Mouse (Mus musculus) cerebral cortex, adult 2 months (tissue): ENCODE measurements around the gene Mex3d.

ENCODE experiments used
- WGBS: fragments of 180-500 bp; shearing (Covaris S2); methylation state at CpG from one replicate; pipeline ENCODE4 v1.1.7; 2018; 5-methylcytosine and 5-hydroxymethylcytosine counted together

The Mex3d gene

DNA sequence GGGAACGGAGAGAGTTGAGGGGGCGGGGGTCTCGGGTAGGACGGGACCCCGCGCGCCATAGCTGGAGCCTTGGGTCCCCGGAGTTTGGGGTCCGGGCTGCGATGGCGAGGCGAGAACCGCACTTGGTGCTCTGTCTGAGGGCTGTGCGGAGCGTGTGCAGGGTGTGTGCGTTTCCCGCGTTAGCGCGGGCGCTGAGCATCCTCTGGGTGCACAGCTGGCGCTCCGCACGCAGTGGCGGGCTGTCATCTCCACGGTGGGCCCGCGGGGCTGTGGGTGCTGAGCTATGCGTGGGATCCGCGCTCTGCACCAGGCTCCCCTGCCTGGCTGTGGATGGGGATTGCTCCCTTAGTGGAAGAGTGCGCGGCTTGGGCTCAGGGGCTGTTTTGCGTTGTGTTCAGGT lies 30.7 kb downstream of the Mex3d start:
- under 1% methylated on average over 34 of the region's 34 CpGs for WGBS

DNA sequence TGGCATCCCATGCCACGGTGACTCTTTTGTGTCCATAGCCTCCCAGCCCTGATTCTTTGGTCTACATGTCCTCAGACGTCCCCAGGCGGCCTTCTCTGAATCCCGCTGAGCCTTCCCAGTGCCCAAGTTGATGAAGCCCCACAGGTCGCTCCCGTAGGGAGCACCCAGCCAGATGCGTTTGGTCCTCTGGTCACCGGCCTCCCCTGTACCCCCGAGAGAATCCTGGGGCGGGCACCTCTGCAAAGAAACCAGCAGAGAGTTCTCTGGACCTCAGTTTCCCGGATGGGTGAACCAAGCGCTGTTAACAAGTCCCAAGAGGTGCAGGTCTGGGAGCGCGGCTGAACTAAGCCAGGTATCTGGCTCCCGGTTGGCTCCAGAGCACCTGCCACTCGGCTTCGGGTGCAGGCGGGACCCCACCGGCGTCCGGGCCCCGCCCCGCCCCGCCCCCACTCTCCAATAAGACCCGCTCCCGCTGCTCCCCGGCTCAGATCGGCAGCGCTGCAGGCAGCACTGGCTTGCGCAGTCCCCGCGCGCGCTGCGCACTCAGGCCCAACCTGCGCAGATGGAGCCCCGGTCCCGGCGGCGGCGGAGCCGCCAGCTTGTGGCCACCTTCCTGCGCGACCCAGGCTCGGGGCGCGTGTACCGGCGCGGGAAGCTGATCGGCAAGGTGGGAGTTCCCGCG lies 31.3 kb downstream of the Mex3d start, which contains the start of gene Plk5:
Gene Plk5, plus strand, starts transcription at position 459 of the 682 bp plus-strand sequence.
- 3% methylated on average over 53 of the region's 53 CpGs for WGBS

DNA sequence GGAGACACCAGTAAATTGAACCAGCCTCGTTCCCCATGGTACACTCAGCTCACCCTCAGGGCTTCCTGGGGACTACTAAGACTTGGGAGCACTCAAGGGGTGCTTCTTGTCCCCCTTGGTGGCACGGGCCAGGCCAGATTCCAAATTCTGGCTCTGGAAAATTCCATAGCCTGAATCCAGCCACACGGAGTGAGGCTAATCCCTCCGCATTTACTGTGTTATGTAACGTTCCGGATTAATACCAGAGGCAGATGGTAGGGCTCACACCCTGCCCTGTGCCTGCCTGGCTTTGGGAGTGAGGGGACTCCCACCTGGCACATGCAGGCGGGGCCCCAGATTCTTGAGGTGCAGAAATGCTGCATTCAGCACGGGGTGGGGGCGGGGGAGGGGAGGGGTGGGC lies 32.0 kb downstream of the Mex3d start:
- WGBS, result 20% methylated on average over 9 of the region's 9 CpGs

DNA sequence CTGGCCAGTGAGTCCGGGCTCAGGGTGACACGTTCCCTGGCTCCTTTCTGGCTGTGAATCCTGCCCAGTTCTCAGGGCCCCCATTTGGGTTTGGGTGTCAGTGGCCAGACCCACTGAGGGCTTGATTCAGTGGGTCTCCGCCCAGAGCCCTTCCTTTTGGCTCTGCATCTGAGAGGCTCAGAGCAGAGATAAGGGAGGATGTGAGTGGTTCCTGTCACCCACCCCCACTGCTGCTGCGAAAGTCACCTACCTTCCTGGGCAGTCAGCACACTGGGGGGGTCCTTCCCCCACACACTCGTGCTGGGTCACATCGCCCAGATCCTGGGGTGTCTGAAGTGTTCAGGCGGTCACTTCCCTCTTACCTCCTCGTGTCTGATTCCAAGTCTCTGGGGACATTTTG lies 34.7 kb downstream of the Mex3d start:
- WGBS, result 67% methylated on average over 8 of the region's 8 CpGs

DNA sequence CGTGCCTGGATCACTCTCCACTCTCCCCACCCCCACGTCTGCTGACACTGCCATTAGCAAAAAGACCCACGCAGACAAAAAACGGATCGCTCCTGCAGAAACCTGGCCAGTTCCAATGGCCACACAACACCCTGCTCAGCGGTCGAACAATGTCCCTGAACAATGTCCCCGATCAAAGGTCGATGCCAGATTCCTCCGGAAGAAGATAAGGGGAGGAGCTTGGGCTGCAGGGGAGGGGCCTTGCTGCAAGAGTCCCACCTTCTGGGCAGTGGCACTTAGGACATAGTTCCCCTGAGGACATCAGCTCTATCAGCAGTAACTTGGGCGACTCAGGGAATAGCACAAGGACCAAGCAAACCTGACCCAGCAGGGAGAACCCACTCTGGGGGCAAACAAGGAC lies 35.6 kb downstream of the Mex3d start:
- 40% methylated on average over 11 of the region's 11 CpGs for WGBS

DNA sequence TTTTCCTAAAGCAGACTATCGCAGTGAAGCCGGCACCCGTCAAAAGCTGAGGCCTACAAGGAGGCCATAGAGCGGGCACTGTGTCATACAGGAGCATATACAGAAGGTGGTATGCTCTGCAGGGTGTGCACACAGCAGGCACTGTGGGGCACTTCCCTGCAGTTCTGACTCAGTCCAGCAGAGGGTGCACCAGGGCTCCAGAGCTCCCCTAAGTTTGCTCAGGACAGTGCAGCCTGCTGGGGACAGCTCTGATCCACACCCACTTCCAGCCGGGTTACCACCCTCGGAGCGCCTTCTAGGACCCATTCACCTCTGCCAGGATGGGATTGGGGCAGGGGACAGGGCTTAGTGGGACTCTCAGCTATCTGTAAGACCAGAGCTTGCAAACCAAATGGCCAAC lies 37.2 kb downstream of the Mex3d start:
- 15% methylated on average over 7 of the region's 7 CpGs for WGBS

DNA sequence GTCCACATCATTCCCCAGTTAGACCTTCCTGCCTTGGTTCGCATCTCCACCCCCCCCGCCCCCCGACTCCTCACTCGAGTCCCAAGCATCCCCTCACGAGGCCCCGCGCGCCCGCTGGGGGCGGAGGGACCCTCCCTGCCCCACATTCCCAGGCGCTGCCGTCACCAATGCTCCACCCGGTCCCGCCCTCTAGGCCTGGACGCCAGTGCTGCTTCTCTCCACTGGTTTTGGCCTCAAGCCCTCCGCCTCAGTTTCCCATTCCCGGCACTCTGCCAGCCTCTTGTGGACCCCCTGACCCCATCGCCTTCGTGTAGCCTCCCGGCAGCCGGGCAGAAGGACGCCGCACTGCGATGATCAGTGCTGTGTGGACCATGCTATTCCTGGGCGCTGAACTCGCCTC lies 38.5 kb downstream of the Mex3d start:
- 22% methylated on average over 26 of the region's 26 CpGs for WGBS

DNA sequence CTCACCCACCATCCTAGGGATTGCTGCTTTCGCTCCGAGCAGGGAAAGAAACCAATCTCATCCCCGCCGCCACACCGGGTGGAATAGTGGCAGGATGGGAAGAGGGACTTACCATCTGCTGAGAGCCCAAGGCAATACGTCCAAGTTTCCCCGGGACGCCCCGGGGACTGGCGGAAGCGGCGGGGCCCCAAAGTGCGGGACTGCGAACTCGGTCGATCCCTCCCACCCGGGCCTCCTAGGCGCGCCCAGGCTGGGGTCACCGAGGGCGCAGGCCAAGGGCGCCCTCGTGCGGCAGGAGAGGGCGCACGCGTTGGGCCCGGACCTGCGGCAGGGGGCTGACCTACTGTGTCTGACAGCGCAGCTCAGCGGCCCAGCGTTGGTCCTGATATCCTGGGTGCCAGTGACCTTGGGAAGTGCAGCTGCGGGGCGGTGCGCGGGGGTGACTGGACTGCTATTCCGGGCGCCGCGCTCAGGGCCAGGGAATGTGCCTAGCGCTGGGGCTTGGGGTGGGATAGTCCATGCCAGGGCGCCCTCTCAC lies 39.1 kb downstream of the Mex3d start, which contains the start of gene Adamtsl5:
Gene Adamtsl5, minus strand, starts transcription at position 169 of the 538 bp plus-strand sequence.
- 1% methylated on average over 42 of the region's 42 CpGs for WGBS

DNA sequence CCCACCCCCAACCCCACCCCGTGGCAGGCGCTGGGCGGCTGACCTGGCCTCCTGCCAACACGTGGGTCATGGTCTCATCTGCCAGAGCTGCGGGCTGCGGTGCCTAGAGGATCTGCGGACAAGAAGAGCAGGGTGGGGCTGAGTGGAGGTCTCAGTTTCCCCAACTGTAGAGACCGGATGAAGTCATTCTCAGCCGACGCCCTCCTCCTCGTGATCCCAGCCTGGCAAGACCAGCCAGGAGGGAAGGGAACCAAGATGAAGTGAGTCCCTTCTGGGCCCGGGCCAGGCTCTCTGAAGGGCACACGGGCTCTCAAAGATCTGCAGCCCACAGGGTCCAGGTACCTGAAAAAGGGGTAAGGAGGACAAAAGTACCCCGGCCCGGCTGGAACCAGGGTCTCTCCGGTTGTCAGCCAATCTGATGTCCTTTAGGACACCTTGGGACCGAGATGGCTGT lies 39.9 kb downstream of the Mex3d start:
- WGBS, result 7% methylated on average over 17 of the region's 17 CpGs

DNA sequence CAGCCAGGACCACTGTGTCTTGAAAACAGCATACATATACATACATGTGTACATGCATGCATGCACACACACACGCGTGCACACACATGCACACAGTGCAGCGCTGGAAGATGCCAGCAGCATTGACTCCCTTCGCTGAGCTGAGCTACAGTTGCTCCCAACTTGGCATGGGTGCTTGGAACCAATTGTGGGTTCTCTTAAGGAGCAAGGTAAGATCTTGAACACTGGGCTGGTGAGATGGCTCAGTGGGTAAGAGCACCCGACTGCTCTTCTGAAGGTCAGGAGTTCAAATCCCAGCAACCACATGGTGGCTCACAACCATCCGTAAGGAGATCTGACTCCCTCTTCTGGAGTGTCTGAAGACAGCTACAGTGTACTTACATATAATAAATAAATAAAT lies 41.5 kb downstream of the Mex3d start:
- WGBS, result 83% methylated on average over 6 of the region's 6 CpGs

DNA sequence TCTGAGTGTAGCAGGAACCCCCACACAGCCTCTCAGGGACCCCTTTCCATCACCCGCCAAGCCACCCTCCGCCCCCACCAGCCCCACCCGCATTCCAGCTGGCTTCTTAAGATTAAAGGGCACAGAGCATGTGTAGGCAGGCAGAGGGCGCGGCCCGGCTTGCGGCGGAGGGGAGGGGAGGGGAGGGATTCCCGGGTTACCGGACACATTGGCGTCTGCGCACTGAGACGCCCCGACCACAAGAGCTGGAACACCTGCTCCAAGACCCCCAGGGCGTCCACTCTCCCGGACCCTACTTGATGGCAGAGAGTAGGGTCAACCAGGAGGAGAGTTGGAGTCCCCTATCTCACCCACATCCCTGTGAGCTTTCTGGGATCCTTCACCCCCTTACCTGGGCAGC lies 42.3 kb downstream of the Mex3d start:
- WGBS, result 11% methylated on average over 16 of the region's 16 CpGs

DNA sequence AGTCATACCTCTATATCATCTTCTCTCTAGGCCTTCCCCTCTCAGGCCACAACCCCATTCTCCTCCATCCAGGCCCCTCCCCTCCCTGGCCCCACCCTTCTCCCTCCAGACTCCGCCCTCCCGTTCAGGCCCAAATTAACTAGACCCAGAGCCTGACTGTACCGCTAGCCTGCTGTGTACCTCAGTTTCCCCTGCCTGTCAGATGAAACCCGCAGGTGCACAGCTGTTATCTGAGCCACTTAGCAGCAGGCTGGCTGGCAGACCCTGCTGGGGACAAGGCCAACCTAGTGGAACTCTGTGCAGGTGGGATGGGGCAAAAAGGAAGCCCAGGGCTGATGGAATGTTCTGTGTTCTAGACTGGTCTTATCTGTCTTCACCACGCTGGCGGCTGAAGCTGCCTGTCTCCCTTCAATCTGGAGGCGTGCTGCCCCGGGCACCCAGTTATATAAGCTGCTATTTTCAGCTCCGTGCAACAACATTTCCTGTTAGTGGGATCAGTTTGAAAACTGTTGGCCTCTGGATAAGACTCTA lies 43.3 kb downstream of the Mex3d start:
- WGBS, result 40% methylated on average over 9 of the region's 9 CpGs

DNA sequence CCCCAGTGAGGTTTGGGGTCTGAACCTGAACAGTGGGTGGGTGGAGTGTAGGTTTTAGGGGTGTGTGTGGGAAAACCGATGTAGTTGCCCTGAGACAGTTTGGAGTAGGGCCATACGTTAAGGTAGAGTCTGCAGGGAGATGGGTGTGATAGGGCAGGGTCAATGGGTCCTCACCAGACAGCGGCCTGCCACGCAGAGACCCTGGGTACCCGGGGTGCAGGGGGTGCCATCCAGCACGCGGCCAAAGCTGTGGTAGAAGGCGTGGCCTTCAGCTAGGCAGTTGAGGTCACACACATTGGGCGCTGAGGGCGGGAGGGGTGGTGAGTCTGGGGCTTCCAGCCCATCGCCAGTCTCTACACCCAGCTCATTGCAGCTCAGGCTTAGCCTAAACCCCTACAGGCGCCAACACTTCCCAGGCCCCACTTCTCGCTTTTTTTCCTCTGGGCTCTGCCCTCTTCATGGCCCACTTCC lies 44.0 kb downstream of the Mex3d start:
- WGBS, result 39% methylated on average over 13 of the region's 13 CpGs

DNA sequence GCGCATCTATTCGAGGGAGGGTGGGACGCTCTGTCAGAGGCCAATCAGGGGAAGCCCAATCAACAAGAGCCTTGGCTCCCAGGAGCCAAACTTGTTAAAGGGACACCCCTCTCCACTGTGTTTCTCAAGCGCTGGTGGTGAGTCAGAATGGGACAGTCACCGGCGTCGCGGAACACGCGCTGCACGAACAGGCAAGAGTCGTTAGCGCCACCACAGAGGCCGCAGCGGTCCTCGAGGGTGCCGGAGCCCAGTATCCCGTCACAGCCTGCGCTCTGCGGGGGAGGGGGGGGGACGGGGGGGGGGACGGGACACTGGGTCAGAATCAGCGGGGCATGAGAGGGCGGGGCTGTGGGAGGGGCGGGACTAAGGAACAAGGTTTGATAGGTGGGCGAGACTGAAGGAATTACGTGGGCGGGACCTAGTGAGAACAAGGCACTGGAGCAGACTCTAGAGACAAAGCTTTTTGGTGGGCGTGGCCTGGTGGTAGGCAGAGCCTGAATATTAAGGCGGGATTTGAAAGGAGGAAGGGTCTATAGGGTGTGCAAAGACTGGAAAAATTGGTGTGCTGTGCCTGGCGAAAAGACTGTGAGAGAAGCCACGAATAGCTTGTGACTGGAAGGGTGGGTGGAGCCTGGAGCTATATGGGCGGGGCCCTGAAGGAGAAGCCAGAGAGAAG lies 44.6 kb downstream of the Mex3d start:
- 1% methylated on average over 31 of the region's 33 CpGs for whole genome bisulfite sequencing

DNA sequence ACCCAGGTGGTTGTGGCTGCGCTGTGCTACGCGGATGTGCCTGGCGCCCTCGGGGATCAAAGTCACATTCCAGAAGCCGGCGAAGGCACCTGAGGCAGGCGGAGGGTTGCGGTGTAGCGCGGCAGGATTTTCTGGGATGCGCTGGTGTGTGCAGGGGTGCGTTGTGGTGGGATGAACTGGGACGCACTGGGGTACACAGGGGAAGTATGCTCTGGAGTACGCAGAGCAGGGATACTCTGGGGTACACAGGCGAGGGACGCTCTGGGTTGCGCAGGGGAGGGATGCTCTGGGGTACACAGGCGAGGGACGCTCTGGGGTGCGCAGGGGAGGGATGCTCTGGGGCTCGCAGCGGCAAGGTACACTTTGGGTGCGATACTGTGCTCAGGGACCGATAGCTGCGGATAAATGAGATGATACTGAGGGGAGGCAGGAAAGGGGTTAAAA lies 45.1 kb downstream of the Mex3d start:
- 5% methylated on average over 26 of the region's 26 CpGs for WGBS

DNA sequence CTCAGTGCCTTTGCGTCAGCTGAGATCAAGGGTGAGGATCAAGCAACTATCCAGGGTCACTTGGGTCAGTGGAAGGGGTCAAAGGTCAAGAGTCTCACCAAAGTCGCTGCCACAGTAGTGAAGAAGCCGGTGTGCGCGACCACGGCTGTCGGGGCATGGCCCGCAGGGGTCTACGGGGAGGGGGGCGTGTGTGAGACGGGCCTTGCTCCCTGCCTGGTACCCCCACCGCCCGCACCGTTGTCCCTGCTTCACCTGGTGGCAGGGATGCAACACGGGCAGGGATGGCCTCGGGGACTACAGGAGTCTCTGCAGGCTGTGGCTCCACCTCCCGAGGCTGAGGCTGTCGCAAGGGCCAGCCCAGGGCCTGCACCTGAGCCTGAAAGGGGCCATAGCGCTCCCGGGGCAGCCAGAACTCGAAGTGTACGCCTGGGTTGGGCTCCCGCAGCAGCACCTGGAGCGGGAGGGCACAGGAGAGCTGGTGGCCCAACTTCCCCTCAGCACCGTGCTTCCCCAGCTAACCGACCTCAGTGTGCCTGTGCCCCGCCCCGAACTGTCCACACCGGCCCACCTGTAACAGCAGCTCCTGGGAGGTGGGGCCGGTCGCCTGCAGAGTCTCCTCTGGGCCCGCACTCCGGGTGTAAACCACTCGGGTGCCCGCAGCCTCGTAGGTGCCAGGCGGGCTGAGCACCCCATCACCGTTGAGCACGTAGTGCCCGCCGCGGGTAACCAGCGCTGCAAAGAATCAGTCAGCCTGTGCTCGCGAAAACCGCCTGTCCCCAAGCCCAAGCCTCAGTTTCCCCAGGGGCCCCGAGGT lies 45.8 kb downstream of the Mex3d start:
- 8% methylated on average over 47 of the region's 47 CpGs for WGBS

DNA sequence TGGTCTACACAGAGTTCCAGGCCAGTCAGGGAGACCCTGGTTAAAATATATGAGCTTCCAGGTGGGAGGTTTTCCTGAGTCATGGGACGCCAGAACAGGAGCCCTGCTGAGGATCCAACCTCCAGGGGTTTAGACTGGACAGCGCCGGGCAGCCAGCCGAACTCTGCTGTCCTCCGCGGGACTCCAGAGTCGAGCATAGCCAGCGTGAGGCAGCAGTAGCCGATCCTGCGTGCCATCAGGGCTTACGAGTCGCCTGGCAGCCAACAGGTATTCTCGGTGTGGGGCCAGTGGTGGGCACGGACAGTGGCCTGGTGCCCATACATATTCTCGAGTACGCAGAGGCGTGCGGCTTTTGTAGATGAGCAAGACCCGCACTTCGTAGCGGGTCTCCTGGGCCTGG lies 46.4 kb downstream of the Mex3d start:
- WGBS, result 26% methylated on average over 21 of the region's 21 CpGs

DNA sequence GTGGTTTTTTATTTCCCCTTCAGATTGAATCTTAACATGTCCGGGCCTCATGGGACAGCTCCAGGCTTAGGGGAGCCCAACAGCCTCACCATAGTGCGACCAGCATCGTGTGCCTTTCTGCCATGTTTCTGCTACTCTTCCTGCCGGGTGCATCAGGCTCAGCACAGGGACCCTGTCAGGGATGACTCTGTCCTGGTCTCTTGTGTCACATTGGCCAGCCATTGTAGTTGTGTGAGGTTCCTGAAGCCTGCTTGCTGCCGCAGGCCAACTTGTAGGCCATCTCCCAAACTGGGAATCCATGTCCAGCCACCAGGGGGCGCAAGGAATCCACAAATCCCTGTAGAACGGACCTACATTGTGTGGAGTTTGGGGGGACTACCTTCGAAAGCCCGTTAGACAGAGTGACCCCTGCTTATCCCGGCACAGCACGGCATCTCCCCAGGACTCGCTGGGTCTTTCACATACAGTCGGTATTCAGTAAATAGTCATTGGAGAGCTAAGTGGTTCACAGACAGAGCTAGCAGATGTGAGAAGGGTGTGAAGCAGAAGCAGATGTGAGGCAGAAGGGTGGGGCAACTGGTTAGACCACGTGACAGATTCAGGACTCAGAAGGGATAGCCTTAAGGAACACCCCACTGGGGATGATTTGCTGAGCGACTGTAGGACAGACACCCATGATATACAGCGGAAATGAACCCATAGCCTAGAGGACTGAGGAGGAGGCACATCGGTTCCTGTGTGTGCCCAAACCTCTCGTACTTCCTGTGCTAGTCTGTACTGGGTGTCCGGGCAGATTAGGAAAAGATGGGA lies 47.3 kb downstream of the Mex3d start:
- 21% methylated on average over 19 of the region's 19 CpGs for WGBS

DNA sequence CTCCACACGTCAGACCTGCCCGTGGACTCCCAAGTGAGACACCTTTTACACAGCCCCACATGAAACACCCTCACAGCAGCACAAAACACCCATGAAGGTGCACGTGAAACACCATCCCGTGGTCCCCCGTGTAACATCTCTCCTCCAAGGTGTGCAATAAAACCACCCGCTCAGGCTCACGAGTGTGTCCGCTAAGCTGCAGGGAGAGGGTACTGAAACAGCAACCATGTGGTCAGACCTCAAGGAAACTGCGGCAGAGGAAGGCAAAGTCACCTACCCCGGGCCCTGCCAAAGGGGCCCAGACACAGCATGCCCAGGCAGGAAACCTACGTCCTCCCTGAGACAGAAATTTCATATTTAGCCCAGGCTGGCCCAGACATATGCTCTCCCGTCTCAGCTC lies 51.2 kb downstream of the Mex3d start:
- 94% methylated on average over 12 of the region's 12 CpGs for WGBS

DNA sequence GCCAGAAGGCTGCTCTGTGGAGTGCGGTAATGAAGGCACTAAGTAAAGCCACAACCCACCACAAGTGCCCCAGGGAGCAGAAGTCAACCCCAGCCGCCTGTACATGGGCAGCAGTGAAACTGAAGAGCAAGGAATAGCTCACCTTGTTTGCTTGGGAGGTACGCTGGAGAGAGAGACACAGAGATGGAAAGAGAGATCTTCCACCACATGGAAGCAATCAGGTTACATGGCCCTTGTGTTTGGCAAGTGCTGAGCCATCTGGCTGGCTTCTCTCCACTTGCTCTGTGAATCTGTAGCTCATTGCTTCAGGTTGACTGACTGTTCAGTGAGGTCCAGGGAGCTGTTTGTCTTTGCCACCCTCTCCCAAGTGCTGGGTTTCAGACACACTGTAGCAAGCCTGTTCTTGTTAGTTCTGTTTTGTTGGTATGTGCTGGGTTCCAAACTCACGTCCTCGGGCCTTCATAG lies 54.9 kb downstream of the Mex3d start:
- 86% methylated on average over 5 of the region's 5 CpGs for WGBS
